Mouse (Mus musculus): ENCODE results near the gene Nfat5.

Gene Nfat5

GRCm38 (mm10) chr8:107397665-107398064 lies 104.4 kb downstream of the Nfat5 start:
- no peak for DNase-seq (ENCODE audit: low spot score in 2 of 2)

- no peak for DNase-seq (ENCODE audit: low spot score in 2 of 2)
Measured at GRCm38 (mm10) chr8:107399495-107399894, 106.2 kb downstream of the Nfat5 start.

- DNase-seq (ENCODE audit: low spot score in 2 of 2): no peak
Measured at GRCm38 (mm10) chr8:107401866-107402265, 108.6 kb downstream of the Nfat5 start.

- peak; percentile 16 to 39 for DNase-seq (ENCODE audit: low spot score in 2 of 2)
Measured at GRCm38 (mm10) chr8:107403038-107403781, 109.9 kb downstream of the Nfat5 start, which contains the start of gene Nqo1. Nqo1 (minus strand) TSS chr8:107403206.

- no peak for DNase-seq (ENCODE audit: low spot score in 2 of 2)
Measured at GRCm38 (mm10) chr8:107404057-107404456, 110.8 kb downstream of the Nfat5 start.

- no peak for DNase-seq (ENCODE audit: low spot score in 2 of 2)
Measured at GRCm38 (mm10) chr8:107405935-107406334, 112.7 kb downstream of the Nfat5 start.

GRCm38 (mm10) chr8:107411391-107411790 lies 118.1 kb downstream of the Nfat5 start:
- DNase-seq (ENCODE audit: low spot score in 2 of 2): no peak

GRCm38 (mm10) chr8:107412552-107412951 lies 119.3 kb downstream of the Nfat5 start:
- DNase-seq (ENCODE audit: low spot score in 2 of 2): no peak

GRCm38 (mm10) chr8:107413881-107414280 lies 120.6 kb downstream of the Nfat5 start:
- DNase-seq (ENCODE audit: low spot score in 2 of 2): no peak

- DNase-seq (ENCODE audit: low spot score in 2 of 2): no peak
Measured at GRCm38 (mm10) chr8:107417001-107417400, 123.7 kb downstream of the Nfat5 start.

- no peak for DNase-seq (ENCODE audit: low spot score in 2 of 2)
Measured at GRCm38 (mm10) chr8:107424176-107424575, 130.9 kb downstream of the Nfat5 start.

- DNase-seq (ENCODE audit: low spot score in 2 of 2): peak; percentile 97 to 98
Measured at GRCm38 (mm10) chr8:107424597-107425229, 131.4 kb downstream of the Nfat5 start, which contains the start of gene Nob1. Nob1 (minus strand) TSS chr8:107425051.

GRCm38 (mm10) chr8:107425230-107425597 lies 131.9 kb downstream of the Nfat5 start:
- no peak for DNase-seq (ENCODE audit: low spot score in 2 of 2)

All from frontal cortex, postnatal 25 days (tissue).